19 mouse cellular contexts compared by ENCODE assay signal in genomic region chr15:81708991-81709390, GRCm38 (mm10). TPM values are rescaled to one million over a fixed set of nuclear protein-coding genes. Genes with fewer than 3 reads are reported as not detected.
"Had no signal": no experiment of that assay in that cellular context is flagged by ENCODE, and none has a peak within 500 bp of the region (broad histone marks: within the 10 kb centered on the region; RNA-seq: fewer than 3 reads in every experiment).

No protein-coding gene starts in this region.

- DNase-seq: cerebellum, adult 9-10 months; cerebellum, adult 9-11 months; cerebellum, postnatal 10 days; cerebellum, postnatal 14 days; cerebellum, postnatal 25 days; cerebellum, postnatal 36 days; embryo, embryonic 11 days; forebrain, postnatal 0 days; gastrocnemius, postnatal 10 days; gastrocnemius, postnatal 14 days; gastrocnemius, postnatal 36 days; heart, adult 18-20 months; heart, adult 2 months had no signal

- ATAC-seq: forebrain, embryonic 13.5 days; forebrain, embryonic 14.5 days; forebrain, embryonic 15.5 days; forebrain, embryonic 16.5 days; forebrain, postnatal 0 days had no signal

RNA-seq across cellular contexts. Expression of gene Chadl, which starts 11.9 kb away (rescaled TPM):
- total RNA-seq: common myeloid progenitor, adult 5-6 weeks; granulocyte monocyte progenitor cell, adult 5-6 weeks had no signal
